Mouse (Mus musculus) stomach, embryonic 14.5 days (tissue): Measurements from ENCODE around the gene Gm9048. TPM values are rescaled to one million over a fixed set of nuclear protein-coding genes. Genes with fewer than 3 reads are reported as not detected.
"Not testable (repeated sequence)": the region's sequence is repeated elsewhere in the genome, so short reads cannot be mapped to it uniquely, and the experiment has no call there.

Experiments
- ATAC-seq: fragments of 200-750 bp; cut with Nextera tagmentation; 2 replicates; pipeline ENCODE4 v1.8.0; 2017; ENCODE audit warnings: low read depth, moderate TSS enrichment; ENCODE audit not compliant: insufficient number of reproducible peaks, insufficient read depth, low FRiP score
- H3K27ac ChIP-seq: fragments of 300-500 bp; sonication (generic); 2 replicates; pipeline ENCODE4 v1.5.1; 2014; ENCODE audit warnings: mild to moderate bottlenecking, low read length, moderate library complexity, mixed read lengths
- H3K27me3 ChIP-seq: fragments of 300-500 bp; sonication (generic); 2 replicates; pipeline ENCODE4 v1.6.1; 2014; ENCODE audit warnings: low read length, control low read depth, mixed read lengths; ENCODE audit not compliant: control insufficient read depth, insufficient read depth
- H3K36me3 ChIP-seq: fragments of 300-500 bp; sonication (generic); 2 replicates; pipeline ENCODE4 v1.6.1; 2014; ENCODE audit warnings: mild to moderate bottlenecking, control low read depth, low read length, moderate library complexity, mixed read lengths; ENCODE audit not compliant: control insufficient read depth, insufficient read depth
- H3K4me1 ChIP-seq: fragments of 300-500 bp; sonication (generic); 2 replicates; pipeline ENCODE4 v1.6.1; 2014; ENCODE audit warnings: low read length, control low read depth, mixed read lengths; ENCODE audit not compliant: control insufficient read depth, insufficient read depth
- H3K4me2 ChIP-seq: fragments of 300-500 bp; sonication (generic); replicated peaks from 2 replicates; pipeline ENCODE4 v1.6.1; 2014; ENCODE audit warnings: low read depth, low read length, control low read depth
- H3K4me3 ChIP-seq: fragments of 300-500 bp; sonication (generic); 2 replicates; pipeline ENCODE4 v1.5.1; 2014; ENCODE audit warnings: low read depth, low read length, control low read depth
- H3K9ac ChIP-seq: fragments of 300-500 bp; sonication (generic); replicated peaks from 2 replicates; pipeline ENCODE4 v1.6.1; 2014; ENCODE audit warnings: low read depth, mild to moderate bottlenecking, control low read depth, low read length, moderate library complexity, mixed read lengths
- H3K9me3 ChIP-seq: fragments of 300-500 bp; sonication (generic); 2 replicates; pipeline ENCODE4 v1.6.1; 2016; ENCODE audit warnings: low read depth, low read length, control low read depth; ENCODE audit not compliant: control insufficient read depth
- WGBS: fragments of 180-500 bp; shearing (Covaris S2); extraction: QIAGEN DNeasy Blood & Tissue Kit; methylation state at CpG from one replicate; pipeline ENCODE4 v1.1.7; 2014; 5-methylcytosine and 5-hydroxymethylcytosine counted together
- polyA plus RNA-seq: library from polyadenylated mRNA; unstranded; fragments of >200 nt; fragmentation: Nextera tagmentation; extraction: Ambion mirVana; gene quantifications from 2 replicates; pipeline ENCODE4 v1.2.1, GENCODE M21; 2014

Gene Gm9048
- polyA plus RNA-seq, 1 experiment from 2014 or later, result not detected

GRCm38 (mm10) chr10:118302133-118302532 is 46.3 kb downstream of the Gm9048 start:
- not testable (repeated sequence) for H3K9ac ChIP-seq, H3K27me3 ChIP-seq, H3K4me2 ChIP-seq, H3K4me3 ChIP-seq, H3K9me3 ChIP-seq, H3K36me3 ChIP-seq, ATAC-seq, H3K4me1 ChIP-seq, H3K27ac ChIP-seq
- WGBS, result 45% methylated on average over 2 of the region's 2 CpGs

Other genes with a start within 250 kb of the Gm9048 start
- 20.7 and 20.9 TPM in 2 replicates for gene Mdm1, start 206.9 kb downstream of the Gm9048 start, polyA plus RNA-seq
- not detected in 2 replicates for gene Il22, start 143.7 kb downstream of the Gm9048 start, polyA plus RNA-seq
- gene Gm32717, start 107.9 kb downstream of the Gm9048 start, polyA plus RNA-seq, result not detected in 2 replicates
- gene Gm32802, start 90.0 kb downstream of the Gm9048 start, polyA plus RNA-seq, result not detected in 2 replicates
- gene Iltifb, start 53.6 kb downstream of the Gm9048 start, polyA plus RNA-seq, result not detected in 2 replicates
- 0.16 TPM in 1 of 2 replicates, not detected in the other for gene Gm9040, start 21.7 kb downstream of the Gm9048 start, polyA plus RNA-seq
- 0.16 TPM in 1 of 2 replicates, not detected in the other for gene Gm9044, start 16.3 kb downstream of the Gm9048 start, polyA plus RNA-seq
- gene Gm9045, start 10.8 kb downstream of the Gm9048 start, polyA plus RNA-seq, result not detected in 2 replicates
- not detected in 2 replicates for gene Gm9046, start 5.4 kb downstream of the Gm9048 start, polyA plus RNA-seq
- gene Gm9049, start 5.4 kb upstream of the Gm9048 start, polyA plus RNA-seq, result not detected in 2 replicates
- gene Ifng, start 92.4 kb upstream of the Gm9048 start, polyA plus RNA-seq, result not detected in 2 replicates